Mouse (Mus musculus) lung, postnatal 4 days (tissue): ENCODE measurements around the gene Sppl3.
A peak's percentile ranks its signal among the peaks of the same experiment; 100 is the strongest.
"Not testable (repeated sequence)": the region's sequence is repeated elsewhere in the genome, so short reads cannot be mapped to it uniquely, and the experiment has no call there.

ENCODE experiments used
- DNase-seq, 2 experiments: peaks; one replicate each; pipeline ENCODE4 v3.0.0; 2021

The Sppl3 gene

DNA sequence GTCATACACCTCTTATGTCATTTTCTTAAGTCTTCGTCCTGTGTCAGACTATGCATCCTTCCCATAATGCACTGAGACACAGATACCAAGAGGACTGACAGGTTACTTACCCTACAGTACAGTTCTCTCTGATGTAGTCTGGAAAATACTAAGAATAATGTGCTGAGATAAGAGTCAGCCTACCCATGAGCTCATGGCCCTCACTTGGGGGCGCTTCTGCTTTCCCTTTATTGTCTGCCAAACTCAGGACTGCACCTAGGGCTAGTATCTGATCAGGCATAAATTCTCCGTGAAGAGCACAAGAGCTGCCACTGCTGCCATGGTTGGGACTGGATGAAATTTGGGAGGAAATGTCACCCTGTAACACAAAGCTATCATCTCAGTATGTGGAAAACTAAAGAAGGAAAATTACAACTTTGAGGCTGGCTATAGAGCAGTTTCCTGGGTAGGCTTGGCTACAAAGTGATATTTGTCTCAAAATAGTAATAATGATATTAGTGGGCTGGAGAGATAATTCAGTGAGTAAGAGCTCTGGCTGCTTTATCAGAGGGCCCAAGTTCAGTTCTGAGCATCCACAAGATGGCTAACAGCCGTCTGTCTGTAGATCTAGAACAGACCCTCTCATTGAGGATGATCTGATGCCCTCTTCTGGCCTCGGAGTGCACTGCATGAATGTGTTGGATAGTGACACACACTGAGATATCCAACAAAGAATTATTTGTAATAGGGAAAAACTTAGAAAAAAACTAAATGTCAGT, 65.4 kb downstream of the Sppl3 start:
- DNase-seq = peak; percentile 49 to 78

- DNase-seq = no peak
These were observed 70.7 kb downstream of the Sppl3 start for GRCm38 (mm10) chr5:115081636-115082035.

DNA sequence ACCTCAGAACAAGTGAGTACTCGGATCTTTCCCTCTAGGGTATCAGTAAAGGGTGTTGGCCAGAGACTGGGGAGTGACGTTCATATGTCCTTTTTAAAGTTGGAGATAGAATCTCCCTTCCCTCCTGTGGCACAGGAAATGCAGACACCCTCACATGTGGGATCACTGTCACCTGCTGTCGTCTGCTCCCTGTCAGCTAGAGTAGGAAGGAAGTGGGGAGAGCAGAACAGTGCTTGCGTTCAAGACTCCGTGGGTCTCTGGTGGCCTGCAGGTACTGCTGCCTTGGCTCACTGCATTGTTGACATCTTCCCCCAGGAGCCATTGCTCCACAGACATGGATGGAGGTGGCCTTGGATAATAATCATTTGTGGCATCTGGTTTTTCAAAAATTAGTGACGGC, 72.6 kb downstream of the Sppl3 start:
- no peak for DNase-seq

GRCm38 (mm10) chr5:115085675-115086074, 74.7 kb downstream of the Sppl3 start:
- DNase-seq = no peak

GRCm38 (mm10) chr5:115089592-115090268, 78.8 kb downstream of the Sppl3 start:
- no peak for DNase-seq

- DNase-seq = no peak
These were observed 80.1 kb downstream of the Sppl3 start for GRCm38 (mm10) chr5:115091015-115091414.

- no peak for DNase-seq
These were observed 80.8 kb downstream of the Sppl3 start for GRCm38 (mm10) chr5:115091776-115092175.

DNA sequence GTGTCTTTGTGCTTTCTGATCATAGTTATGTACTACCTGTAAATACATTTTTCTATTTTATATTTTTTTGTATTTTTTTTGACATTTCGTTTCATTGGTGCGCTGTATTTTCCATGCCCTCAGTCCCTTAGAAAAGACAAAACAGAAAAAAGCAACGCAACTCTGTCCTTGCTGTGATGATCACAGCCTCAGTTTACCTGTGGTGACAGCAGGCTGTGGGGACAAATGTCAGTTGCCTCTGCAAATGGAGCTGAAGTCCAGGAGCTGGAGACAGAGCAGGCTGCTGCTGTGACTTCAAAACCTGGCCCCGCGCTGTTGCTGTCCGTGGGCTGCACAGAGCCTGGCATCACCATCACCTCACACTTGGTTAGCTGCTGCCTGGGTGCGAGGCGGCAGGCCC, 87.3 kb downstream of the Sppl3 start, which contains the start of gene Gm10401:
Gm10401 (minus strand) TSS at position 101 of the 400 bp plus-strand sequence.
- no peak for DNase-seq

- no peak for DNase-seq
These were observed 88.6 kb downstream of the Sppl3 start for GRCm38 (mm10) chr5:115099530-115099929.

- DNase-seq = no peak
These were observed 89.1 kb downstream of the Sppl3 start for GRCm38 (mm10) chr5:115099991-115100390.

- no peak for DNase-seq
These were observed 89.5 kb downstream of the Sppl3 start for GRCm38 (mm10) chr5:115100473-115100872.

- no peak for DNase-seq
These were observed 91.3 kb downstream of the Sppl3 start for GRCm38 (mm10) chr5:115102231-115102630.

GRCm38 (mm10) chr5:115103253-115103652, 92.3 kb downstream of the Sppl3 start:
- DNase-seq = not testable (repeated sequence)

DNA sequence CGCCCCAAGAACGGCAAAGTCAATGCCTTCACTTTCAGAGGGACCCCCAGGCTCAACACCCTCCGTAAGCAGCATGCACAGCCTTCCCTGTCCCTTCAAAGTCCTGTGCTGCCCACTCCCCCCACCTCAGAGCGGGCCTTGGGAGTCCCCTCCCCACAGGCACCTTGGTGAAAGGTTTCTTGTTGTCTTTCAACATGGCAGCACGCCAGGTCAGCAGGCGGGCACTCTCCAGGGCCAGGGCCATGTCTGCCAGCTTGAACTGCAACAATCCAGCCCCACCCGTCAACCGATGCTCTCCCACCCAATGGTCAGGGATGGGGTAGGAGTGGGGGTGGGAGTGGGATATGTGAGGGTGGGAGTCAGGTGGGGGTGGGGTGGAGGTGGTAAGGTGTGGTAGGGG, 100.2 kb downstream of the Sppl3 start:
- DNase-seq = no peak

GRCm38 (mm10) chr5:115113244-115113643, 102.3 kb downstream of the Sppl3 start:
- no peak for DNase-seq

DNA sequence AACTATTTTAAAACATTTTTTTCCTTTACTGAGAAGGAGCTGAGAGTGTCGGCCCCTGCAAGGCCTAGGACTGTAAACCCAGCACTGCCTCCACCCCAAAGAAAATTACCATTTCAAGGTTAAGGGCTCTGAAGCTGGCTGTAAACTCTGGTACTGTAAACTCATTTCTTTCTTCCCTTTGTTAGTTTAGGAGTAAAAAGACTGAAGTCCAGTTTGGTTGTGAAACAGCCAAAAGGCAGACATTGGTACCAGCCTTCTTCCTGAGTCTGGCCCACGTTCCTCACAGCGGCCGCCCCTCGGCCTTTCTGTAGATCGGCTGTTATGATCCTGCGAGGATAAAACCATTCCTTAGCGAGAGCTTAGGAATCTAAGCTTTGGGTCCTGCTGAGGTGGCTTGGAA, 103.6 kb downstream of the Sppl3 start:
- no peak for DNase-seq

DNA sequence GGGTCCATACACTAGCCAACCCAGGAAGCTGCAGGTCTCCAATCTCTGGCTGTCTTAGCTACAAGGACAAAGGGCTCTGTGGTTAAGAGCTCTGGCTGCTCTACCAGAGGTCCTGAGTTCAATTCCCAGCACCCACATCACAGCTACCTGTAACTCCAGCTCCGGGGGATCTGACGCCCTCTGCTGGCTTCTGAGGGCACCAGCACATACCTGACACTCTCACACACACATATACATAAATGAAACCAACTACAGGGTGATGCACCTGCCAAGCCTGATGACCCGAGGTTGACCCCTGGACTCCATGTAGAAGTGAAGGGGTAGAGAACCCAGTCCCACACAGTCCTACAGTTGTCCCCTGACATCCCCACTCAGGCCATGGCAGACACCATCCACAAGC, 105.5 kb downstream of the Sppl3 start:
- DNase-seq = no peak

DNA sequence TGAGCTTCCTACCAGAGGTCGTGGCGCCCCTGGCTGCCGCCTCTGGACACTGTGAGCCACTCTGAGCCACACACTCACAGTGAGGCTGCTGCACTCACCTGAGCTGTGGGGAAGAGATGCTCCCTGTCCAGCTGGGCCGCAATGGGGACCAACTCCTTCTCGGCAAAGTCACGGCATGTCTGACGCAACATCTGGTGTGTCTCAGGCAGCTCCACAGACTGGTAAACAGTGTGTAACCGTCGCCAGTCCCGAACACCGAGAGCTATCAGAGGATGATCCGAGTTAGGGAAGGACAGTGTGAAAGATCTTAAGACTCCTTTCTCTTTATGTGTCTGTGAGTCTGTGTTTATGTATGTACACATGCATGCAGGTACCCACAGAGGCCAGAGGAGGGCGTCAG, 106.5 kb downstream of the Sppl3 start:
- no peak for DNase-seq

- peak; percentile 92 to 95 for DNase-seq
These were observed 108.1 kb downstream of the Sppl3 start, which contains the start of gene Acads for GRCm38 (mm10) chr5:115118961-115119570. Gene Acads (minus strand): TSS chr5:115119346.

GRCm38 (mm10) chr5:115120978-115121377, 110.0 kb downstream of the Sppl3 start:
- DNase-seq = no peak

DNA sequence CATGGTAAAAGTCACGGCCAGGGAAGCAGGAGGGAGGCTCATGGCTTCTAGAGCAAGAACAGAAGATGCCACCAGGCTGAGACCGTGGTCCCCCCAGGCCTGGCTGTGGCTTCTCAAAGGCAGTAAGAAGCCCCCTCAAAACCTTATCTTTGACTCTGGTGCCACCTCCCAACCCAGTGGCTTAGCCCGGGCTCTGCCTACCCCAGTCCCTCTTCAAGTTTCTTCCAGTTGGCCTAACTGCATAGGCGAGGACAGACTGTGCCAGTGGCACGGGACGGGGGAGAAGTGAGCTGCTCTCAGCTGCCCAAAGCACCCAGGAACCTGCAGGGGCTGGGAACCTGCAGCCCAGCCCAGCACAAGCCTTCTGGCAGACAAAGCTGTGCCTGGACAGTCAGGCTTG, 113.8 kb downstream of the Sppl3 start:
- no peak for DNase-seq

DNA sequence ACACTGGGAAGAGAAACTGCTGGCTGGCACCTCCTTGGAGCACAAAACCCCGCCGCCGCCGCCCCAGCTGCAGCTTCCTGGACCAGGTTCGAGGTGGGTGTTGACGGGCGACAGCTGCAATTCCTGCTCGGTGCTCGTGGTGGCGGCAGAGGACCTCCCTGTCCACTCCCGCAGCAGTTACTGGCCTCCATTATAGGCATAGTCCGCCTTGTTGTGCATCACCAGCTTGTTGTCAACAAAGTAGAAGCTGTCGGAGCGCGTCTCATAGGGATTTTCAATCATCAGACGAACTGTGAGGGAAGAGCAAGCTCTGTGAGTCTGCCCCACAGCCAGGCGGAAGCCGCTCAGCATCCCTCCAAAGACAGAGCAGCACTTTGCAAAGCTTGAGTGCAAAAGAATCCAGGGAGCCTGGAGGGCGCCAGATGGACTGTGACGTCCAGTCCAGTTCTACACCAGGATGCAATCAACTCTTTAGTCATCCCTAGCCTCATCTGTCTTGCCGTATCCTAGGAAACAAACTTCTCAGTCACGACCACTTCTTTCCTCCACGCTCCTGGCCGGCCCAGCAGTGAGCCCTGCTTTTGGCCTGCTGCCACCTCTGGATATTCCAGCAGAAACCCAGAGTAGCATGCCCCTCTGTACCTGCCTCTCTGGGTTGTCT, 114.4 kb downstream of the Sppl3 start:
- DNase-seq = peak; percentile 88 to 91

GRCm38 (mm10) chr5:115126578-115127312, 115.8 kb downstream of the Sppl3 start:
- no peak for DNase-seq
